Mouse (Mus musculus) limb, embryonic 10.5 days (tissue): ENCODE results near the gene Rnf20. TPM values are rescaled to one million over a fixed set of nuclear protein-coding genes. Genes with fewer than 3 reads are reported as not detected.

ENCODE experiments used
- DNase-seq: peaks from one replicate; pipeline ENCODE4 v3.0.0-alpha.2; 2017; ENCODE audit warnings: low spot score
- H3K27ac ChIP-seq: fragments of 300-500 bp; sonication (generic); 2 replicates; pipeline ENCODE4 v1.5.1; 2016; ENCODE audit warnings: mild to moderate bottlenecking
- H3K27me3 ChIP-seq: fragments of 300-500 bp; sonication (generic); 2 replicates; pipeline ENCODE4 v1.6.1; 2016; ENCODE audit warnings: low read depth, mild to moderate bottlenecking; ENCODE audit not compliant: poor library complexity, severe bottlenecking
- H3K36me3 ChIP-seq: fragments of 300-500 bp; sonication (generic); 2 replicates; pipeline ENCODE4 v1.6.1; 2016; ENCODE audit warnings: mild to moderate bottlenecking, moderate library complexity
- H3K4me1 ChIP-seq: fragments of 300-500 bp; sonication (generic); 2 replicates; pipeline ENCODE4 v1.6.1; 2016
- H3K4me3 ChIP-seq: fragments of 300-500 bp; sonication (generic); 2 replicates; pipeline ENCODE4 v1.5.1; 2016; ENCODE audit warnings: mild to moderate bottlenecking, moderate library complexity
- H3K9me3 ChIP-seq: fragments of 300-500 bp; sonication (generic); replicated peaks from 2 replicates; pipeline ENCODE4 v1.6.1; 2016; ENCODE audit warnings: mild to moderate bottlenecking
- WGBS: fragments of 180-500 bp; shearing (Covaris S2); methylation state at CpG from one replicate; pipeline ENCODE4 v1.1.7; 2016; 5-methylcytosine and 5-hydroxymethylcytosine counted together
- polyA plus RNA-seq: library from polyadenylated mRNA; unstranded; fragments of >200 nt; fragmentation: Nextera tagmentation; extraction: Ambion mirVana; gene quantifications from 2 replicates; pipeline ENCODE4 v1.2.1, GENCODE M21; 2016

Rnf20 gene
- polyA plus RNA-seq = 44.9 and 50.5 TPM in 2 replicates

- DNase-seq = peak; percentile 96
- Histone ChIP-seq H3K27me3 (no peaks in the 10 kb centered on the region), H3K4me3 (peak within 1 kb of the TSS; percentile 89), H3K4me1 (peaks cover 11% of the 10 kb centered on the region; the same call in 1 of the 2 replicates), H3K27ac (peak within 1 kb of the TSS; percentile 91), H3K9me3 (no peaks in the 10 kb centered on the region), H3K36me3 (peaks cover 31% of the 10 kb centered on the region)
- 4% methylated on average over 37 of the region's 37 CpGs for WGBS
Measured at GRCm38 (mm10) chr4:49631319-49632138, at the start of gene Rnf20. TSS of gene Rnf20 (plus strand) at chr4:49632006.

DNA sequence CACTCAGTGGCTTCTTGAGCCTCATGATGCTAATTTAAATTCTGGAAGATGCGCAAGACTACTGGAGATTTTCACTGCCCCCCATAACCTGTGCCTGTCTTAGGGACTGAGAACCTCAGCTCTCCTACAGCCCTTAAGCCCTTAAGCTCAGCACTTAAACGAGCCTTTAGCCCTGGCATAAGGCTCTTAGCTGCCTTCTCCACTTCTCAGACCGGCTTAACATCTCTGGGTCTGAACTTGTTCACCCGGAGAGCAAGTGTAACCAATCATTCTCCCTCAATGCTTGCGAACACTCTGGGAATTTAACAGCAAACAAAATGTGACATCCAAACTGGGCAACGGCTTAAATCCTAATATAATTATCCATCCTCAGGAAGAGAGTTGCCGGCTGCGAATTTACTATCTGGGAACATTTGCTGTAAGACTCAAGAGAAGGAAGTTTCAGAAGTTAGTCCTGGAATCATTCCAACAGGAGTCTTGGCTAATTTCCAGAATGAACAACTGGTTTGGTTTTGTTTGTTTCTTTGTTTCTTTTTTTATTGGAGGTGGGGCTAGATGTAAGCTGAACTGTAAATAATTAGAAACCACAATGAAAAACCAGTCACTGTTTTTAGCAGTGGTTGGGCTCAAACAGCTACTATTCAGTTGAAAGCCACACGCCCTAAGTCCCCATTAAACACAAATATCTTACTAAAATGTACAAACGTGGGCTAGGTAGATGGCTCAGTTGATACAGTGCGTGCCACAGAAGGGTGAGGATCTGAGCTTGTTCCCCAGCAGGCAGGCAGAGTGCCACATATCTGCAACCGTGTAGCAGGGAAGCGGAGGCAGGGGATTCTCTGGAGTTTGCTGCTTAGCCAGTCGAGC lies 47.6 kb upstream of the Rnf20 start:
- no peaks in the 10 kb centered on the region for H3K9me3 ChIP-seq
- 75% methylated on average over 14 of the region's 14 CpGs for WGBS
- DNase-seq = no peak
- no peaks in the 10 kb centered on the region for H3K4me1 ChIP-seq
- H3K27me3 ChIP-seq = no peaks in the 10 kb centered on the region
- H3K36me3 ChIP-seq = peaks cover 9% of the 10 kb centered on the region; the same call in 1 of the 2 replicates
- no peak overlapping the region for H3K4me3 ChIP-seq
- H3K27ac ChIP-seq = no peak overlapping the region

- Histone ChIP-seq H3K27ac (no peak overlapping the region), H3K4me3 (no peak overlapping the region), H3K36me3 (peaks cover 9% of the 10 kb centered on the region; the same call in 1 of the 2 replicates), H3K4me1 (no peaks in the 10 kb centered on the region), H3K27me3 (no peaks in the 10 kb centered on the region), H3K9me3 (no peaks in the 10 kb centered on the region)
- WGBS = 92% methylated on average over 7 of the region's 7 CpGs
- DNase-seq = no peak
Measured at GRCm38 (mm10) chr4:49585524-49586101, 46.2 kb upstream of the Rnf20 start.

DNA sequence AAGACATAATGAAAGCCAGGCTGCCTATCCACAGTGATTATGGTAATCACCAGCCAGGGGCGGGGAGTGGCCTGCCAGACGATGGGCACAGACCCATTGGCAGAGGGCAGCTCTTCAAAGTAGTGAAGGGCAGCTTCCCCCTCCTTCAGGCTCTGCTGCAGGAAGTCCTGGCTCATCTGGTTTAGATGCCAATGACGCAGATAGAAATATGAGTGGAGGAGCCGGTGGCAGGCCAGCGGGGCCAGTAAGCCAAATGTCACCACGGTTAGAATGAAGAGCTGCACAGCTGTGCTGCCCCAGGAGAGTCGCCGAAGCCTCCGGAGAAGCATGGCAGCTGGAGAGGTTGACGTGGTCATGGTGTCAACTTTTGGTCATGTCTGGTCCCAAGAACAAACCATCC lies 45.0 kb upstream of the Rnf20 start:
- Histone ChIP-seq H3K36me3 (peaks cover 9% of the 10 kb centered on the region; the same call in 1 of the 2 replicates), H3K4me3 (no peak overlapping the region), H3K4me1 (no peaks in the 10 kb centered on the region), H3K27ac (no peak overlapping the region), H3K27me3 (no peaks in the 10 kb centered on the region), H3K9me3 (no peaks in the 10 kb centered on the region)
- DNase-seq = no peak
- 89% methylated on average over 10 of the region's 10 CpGs for WGBS

DNA sequence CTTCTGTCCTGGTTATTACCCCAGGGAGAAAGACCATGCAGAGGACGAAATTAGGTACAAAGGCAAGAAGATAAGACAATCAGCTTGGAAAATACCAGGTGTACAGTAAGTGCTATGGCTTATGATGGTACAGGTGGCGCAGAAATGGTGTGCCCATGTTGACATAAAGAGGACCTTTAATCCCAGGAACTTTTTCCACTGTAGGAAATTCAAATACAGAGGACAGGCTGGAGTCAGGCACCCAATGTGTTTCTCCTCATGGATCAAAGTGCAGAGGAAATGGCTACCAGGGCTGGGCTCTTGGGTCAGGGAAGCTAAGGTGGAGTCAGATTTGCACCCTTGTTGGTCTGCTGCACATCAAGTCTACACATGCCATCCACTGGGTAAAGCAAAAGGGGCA lies 41.7 kb upstream of the Rnf20 start:
- 82% methylated on average over 2 of the region's 2 CpGs for WGBS
- no peak overlapping the region for H3K4me3 ChIP-seq
- peaks cover 9% of the 10 kb centered on the region; the same call in 1 of the 2 replicates for H3K36me3 ChIP-seq
- H3K4me1 ChIP-seq = no peaks in the 10 kb centered on the region
- DNase-seq = no peak
- H3K9me3 ChIP-seq = no peaks in the 10 kb centered on the region
- H3K27ac ChIP-seq = no peak overlapping the region
- H3K27me3 ChIP-seq = no peaks in the 10 kb centered on the region

GRCm38 (mm10) chr4:49596846-49597182 lies 35.0 kb upstream of the Rnf20 start:
- Histone ChIP-seq H3K9me3 (no peaks in the 10 kb centered on the region), H3K36me3 (no peaks in the 10 kb centered on the region), H3K4me3 (peak overlapping the region; percentile 77), H3K27me3 (no peaks in the 10 kb centered on the region), H3K27ac (peak overlapping the region; percentile 83), H3K4me1 (0 out of 2 replicates have a peak, but pooled peaks cover 6% of the 10 kb centered on the region)
- DNase-seq = no peak
- 2% methylated on average over 20 of the region's 20 CpGs for WGBS

GRCm38 (mm10) chr4:49597183-49598100 lies 34.4 kb upstream of the Rnf20 start, which contains the start of gene Tmem246:
TSS of gene Tmem246 (minus strand) at chr4:49597876.
- Histone ChIP-seq H3K36me3 (no peaks in the 10 kb centered on the region), H3K27ac (peak within 1 kb of the TSS; percentile 83), H3K4me3 (peak within 1 kb of the TSS; percentile 77), H3K9me3 (no peaks in the 10 kb centered on the region), H3K4me1 (0 out of 2 replicates have a peak, but pooled peaks cover 6% of the 10 kb centered on the region), H3K27me3 (no peaks in the 10 kb centered on the region)
- under 1% methylated on average over 77 of the region's 77 CpGs for WGBS
- DNase-seq = peak; percentile 78

- Histone ChIP-seq H3K4me3 (no peak overlapping the region), H3K27me3 (no peaks in the 10 kb centered on the region), H3K9me3 (no peaks in the 10 kb centered on the region), H3K36me3 (no peaks in the 10 kb centered on the region), H3K27ac (no peak overlapping the region), H3K4me1 (no peaks in the 10 kb centered on the region)
- no peak for DNase-seq
- 81% methylated on average over 2 of the region's 2 CpGs for WGBS
Measured at GRCm38 (mm10) chr4:49603161-49603560, 28.6 kb upstream of the Rnf20 start.

DNA sequence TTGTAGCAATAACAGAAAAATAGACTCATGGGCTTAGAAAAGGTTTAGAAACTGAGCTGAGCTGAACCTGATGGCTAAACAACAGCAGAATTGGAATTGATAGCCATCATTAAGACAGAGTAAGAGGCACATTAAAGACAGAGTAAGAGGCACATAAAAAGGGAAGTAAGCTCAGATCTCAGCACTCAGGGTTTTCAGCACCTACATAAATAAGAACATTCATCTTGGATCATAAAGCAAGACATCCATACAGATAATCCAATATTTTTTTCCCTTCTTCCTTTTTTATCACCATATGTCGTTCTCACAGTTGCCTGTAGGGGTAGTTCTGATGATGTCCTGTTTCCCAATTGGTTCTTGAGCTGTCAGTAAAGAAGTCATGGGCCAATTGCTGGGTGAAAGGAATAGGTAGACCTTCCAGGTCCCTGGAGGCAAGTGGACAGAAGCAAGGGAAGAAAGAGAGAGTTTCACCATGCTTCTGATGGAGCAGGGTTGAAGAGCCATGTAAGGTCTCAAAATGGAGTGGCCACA lies 27.7 kb upstream of the Rnf20 start:
- no peak for DNase-seq
- no peaks in the 10 kb centered on the region for H3K4me1 ChIP-seq
- 67% methylated on average over 1 of the region's 1 CpGs for WGBS
- H3K9me3 ChIP-seq = no peaks in the 10 kb centered on the region
- no peak overlapping the region for H3K4me3 ChIP-seq
- H3K36me3 ChIP-seq = no peaks in the 10 kb centered on the region
- no peak overlapping the region for H3K27ac ChIP-seq
- no peaks in the 10 kb centered on the region for H3K27me3 ChIP-seq

- Histone ChIP-seq H3K9me3 (no peaks in the 10 kb centered on the region), H3K4me1 (no peaks in the 10 kb centered on the region), H3K4me3 (no peak overlapping the region), H3K36me3 (no peaks in the 10 kb centered on the region), H3K27ac (no peak overlapping the region), H3K27me3 (no peaks in the 10 kb centered on the region)
- no peak for DNase-seq
- 92% methylated on average over 5 of the region's 5 CpGs for WGBS
Measured at GRCm38 (mm10) chr4:49604616-49605015, 27.2 kb upstream of the Rnf20 start.

DNA sequence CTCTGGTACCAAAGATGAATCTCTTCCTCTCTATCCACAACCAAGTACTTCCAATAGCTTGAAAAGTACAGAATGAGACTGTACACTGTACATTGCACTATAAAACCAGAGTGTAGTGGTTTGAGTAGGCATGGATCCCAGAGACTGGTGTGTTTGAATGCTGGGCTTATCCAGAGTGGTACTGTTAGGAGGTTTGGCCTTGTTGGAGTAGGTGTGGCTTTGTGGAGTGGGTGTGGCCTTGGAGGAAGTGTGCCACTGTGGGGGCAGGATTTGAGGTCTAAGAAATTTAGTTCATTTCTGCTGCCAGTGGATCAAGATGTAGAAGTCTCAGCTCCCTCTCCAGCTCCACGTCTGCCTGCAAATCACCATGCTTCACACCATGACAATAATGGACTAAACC lies 26.3 kb upstream of the Rnf20 start:
- Histone ChIP-seq H3K4me1 (no peaks in the 10 kb centered on the region), H3K27ac (no peak overlapping the region), H3K4me3 (no peak overlapping the region), H3K36me3 (no peaks in the 10 kb centered on the region), H3K9me3 (no peaks in the 10 kb centered on the region), H3K27me3 (no peaks in the 10 kb centered on the region)
- no peak for DNase-seq
- WGBS = 84% methylated on average over 1 of the region's 1 CpGs

- Histone ChIP-seq H3K4me3 (no peak overlapping the region), H3K36me3 (no peaks in the 10 kb centered on the region), H3K4me1 (no peaks in the 10 kb centered on the region), H3K27me3 (no peaks in the 10 kb centered on the region), H3K9me3 (no peaks in the 10 kb centered on the region), H3K27ac (no peak overlapping the region)
- WGBS = 95% methylated on average over 10 of the region's 10 CpGs
- DNase-seq = no peak
Measured at GRCm38 (mm10) chr4:49616924-49617323, 14.9 kb upstream of the Rnf20 start.
